Mouse (Mus musculus): ENCODE measurements around the gene Nfrkb.

Nfrkb gene

DNA sequence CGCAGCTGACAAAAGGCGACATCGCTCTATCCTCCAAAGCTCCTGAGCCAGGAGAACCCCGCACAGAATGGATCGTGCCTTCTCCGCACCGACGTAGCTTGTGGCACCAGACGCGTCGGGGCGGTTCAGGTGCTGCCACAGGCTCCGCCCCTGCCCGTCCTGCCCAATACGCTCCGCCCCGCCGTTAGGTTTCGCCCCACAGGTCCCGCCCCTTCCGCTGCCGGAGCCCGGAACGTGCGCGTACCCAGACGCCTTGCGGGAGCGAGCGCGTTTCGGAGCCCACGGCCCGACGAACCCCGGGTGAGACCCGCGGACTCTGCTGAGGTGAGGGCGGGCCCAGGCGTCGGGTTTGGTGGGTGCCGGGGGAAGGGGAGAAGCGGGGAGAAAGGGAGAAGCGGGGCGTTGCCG is at the start of gene Nfrkb:
Gene Nfrkb, plus strand, starts transcription at position 246 of the 408 bp plus-strand sequence.
- peak; percentile 85 for DNase-seq (ENCODE audit: low read depth)

DNA sequence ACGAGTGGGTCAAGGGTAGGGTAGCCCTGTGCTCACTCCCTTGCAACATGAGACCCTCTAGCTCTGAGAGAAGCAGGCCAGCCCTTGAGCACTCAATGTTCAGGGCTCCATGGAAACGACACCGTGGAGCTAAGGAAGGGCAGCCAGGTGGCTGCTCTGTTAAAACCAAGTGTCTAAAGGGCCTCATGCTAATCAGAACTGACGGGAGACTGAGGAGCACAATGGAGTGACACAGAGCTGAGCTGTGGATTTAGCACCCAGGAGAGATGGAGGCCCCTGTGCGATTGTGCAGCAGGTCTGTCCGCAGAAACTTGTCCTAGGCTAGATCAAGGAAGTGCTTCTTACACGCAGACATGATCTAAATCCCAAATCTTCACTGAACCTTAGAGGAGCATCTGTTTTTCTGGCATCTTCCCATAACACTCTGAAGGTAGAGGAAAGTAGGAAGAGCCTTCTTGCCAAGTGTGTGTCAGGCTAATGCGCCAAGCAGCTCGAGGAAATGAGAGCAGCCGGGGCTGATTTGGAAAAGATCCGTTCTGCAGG is 41.6 kb upstream of the Nfrkb start:
- no peak for DNase-seq (ENCODE audit: low read depth)

DNA sequence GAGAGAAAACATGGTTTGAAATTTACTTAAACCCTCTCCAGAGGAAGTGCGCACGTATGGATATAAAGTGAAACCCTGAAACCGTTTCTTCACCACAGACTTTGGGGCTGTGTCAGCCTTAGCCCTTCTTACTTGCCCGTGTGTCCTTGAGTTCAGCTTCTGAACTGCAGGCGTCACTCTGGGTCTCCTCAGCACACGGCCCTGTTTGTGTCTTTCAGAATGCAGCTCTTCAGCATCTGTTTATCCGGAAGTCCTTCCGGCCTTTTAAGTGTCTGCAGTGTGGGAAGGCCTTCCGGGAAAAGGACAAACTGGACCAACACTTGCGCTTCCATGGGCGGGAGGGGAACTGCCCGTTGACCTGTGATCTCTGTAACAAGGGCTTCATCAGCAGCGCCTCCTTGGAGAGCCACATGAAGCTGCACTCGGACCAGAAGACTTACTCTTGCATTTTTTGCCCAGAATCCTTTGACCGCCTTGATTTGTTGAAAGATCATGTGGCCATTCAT is 39.4 kb upstream of the Nfrkb start:
- DNase-seq (ENCODE audit: low read depth) = no peak

DNA sequence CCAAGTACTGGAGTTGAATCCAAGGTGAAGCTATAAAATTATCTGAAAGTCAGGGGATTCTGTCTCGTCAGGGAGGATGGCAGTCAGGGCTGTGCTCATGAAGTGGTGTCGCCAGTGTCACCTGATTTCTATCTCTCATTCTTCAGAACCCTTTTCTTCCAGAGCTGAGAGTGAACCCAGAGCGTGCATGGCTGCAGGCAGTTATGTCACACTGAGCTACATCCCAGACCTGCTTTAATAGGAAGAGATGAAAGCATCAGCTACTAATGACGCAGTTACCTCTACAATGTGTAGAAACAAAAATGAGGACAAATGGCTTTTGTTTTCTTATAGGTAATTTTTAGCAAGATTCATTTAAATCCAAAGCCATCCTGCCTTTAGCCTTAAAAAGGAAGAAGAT is 37.5 kb upstream of the Nfrkb start:
- no peak for DNase-seq (ENCODE audit: low read depth)

DNA sequence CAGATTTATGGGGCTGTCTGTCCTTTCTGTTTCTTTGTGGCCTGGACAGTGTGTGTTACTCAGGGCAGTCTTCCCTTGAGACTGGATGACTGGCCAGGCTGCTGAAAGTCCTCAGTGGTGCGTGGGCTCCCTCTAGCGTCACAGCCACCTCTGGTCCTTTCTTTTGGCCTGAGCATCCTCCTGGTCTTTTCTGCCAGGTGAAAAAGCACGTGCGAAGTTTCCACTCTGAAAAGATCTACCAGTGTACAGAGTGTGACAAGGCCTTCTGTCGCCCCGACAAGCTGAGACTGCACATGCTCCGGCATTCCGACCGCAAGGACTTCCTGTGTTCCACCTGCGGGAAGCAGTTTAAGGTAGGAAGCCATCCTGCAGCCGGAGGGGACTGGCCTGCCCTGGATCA is 37.1 kb upstream of the Nfrkb start:
- peak; percentile 28 for DNase-seq (ENCODE audit: low read depth)

DNA sequence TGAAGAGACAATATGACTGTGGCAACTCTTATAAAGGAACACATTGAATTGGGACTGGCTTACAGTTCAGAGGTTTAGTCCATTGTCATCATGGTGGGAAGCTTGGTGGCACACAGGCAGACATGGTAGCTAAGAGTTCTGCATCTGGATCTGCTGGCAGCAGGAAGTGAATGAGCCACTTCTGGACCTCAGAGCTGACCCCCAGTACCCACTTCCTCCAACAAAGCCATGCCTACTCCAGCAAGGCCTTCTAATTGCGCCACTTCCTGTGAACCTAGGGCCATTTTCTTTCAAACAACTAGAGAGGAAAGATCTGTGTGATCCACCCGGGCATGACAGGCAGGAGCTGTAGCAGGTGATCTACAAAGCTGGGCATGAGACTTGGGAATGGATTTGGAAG is 33.3 kb upstream of the Nfrkb start:
- DNase-seq (ENCODE audit: low read depth) = no peak

DNA sequence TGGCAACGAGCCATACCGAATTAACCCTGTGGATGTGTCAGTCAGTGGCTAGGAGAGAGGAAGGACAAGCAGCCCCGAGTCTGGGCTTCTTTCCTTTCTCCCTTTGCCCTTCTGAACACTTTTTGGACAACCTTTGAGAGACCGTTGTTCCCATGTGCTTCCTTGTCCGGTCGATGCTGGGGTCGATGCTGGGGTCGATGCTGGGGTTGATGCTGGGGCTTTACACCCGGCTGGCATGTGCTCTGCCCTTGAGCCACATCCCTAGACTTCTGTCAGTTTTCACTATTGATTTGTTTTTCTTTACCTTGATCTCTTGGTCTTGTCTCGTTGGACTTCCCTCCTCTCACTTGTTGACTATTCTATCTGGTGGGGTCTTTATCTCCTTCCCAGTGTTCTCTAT is 32.5 kb upstream of the Nfrkb start:
- no peak for DNase-seq (ENCODE audit: low read depth)

DNA sequence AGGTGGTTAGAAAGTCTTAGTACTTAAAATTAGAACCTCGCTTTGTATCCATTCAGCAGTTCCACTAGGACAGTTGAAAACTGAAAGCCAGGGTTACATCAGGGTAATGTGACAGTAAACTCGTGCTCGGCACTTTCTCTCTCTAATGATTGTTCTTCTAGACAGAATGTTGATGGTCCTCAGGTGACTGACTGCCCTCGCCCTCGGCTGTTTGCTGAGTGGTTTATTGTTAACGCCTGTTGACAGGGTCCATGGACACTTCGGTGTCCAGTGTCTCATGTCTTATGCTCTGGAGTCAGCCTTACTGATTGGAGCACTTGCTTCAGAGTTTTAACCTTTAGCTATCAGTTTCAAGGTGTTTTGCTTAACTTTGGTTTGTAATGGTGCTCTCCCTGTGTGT is 31.9 kb upstream of the Nfrkb start:
- no peak for DNase-seq (ENCODE audit: low read depth)

DNA sequence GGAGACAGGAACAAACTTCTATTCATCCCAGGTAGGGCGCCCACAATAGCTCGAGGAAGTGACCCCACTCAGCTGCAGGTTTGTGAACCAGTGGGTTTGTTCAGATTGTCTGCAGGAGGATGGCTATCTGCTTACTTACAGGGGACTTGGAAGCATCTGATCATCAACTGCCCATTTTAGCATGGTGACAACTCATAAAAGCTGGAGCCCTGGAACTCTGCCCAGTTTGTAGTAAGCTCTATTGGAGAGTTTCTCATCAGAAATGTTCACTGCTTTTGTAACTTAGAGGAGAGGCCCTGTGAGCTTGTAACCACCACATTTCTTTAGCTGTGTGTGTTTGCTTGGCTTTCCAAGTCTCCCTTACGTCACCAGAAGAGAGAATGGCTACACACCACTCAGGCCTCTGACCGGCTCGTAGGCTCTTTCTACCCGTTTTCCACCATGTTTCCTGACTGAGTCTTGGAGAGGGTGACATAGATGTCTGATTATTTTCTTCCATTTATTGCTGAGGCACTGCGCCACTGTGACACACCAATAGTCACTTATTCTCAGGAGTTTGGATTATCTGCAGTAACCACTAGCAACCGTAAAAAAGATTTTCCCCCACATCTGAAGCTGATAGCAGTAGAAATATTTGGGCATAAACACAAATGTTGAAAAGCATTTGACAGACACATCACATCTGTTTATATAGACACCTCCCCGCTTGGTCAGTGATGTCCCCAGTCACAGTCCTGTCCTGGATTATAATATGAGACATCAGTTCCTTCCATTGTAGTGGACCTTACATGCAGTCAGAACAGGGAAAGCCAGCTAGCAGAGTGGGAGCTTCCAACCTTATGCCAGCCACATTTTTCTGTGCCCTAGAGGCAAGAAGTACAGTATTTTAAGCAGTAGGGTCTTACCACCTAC is 22.0 kb upstream of the Nfrkb start:
- no peak for DNase-seq (ENCODE audit: low read depth)

DNA sequence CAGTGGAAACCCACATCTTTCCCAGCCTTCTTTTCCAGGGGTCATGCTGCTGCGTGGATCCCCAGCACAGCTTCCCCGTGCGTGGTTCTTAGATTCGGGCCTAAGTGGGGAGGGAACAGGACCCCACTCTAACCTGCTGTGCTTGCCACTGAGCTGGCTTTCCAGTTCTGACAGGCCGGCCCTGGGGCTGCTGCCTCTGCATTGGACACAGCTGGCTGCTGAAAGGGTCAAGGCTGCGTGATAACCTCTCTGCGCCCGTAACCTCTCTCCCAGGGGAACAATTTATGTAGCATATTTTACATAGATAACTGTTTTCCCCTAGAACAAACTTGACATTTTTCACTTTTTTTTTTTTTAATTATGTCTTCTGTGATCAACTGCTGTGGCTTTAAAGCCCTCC is 20.9 kb upstream of the Nfrkb start:
- no peak for DNase-seq (ENCODE audit: low read depth)

DNA sequence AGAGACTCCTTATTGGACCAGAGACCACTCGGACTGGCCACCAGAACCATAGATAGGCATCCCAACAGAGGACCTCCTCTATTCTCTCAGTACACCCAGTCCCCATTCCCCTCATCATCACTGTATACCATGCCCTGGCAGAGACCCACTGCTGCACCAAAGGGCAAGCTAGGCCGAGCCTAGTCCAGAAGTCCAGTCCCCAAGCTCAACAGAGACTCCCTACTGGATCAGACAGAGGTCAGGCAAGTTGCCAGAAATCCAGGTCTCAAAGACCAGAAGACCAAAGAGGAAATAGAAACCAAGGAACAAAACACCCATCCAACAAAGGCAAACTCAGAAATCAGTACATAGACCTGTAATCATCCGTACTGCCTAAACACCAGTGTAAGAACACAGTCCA is 14.3 kb upstream of the Nfrkb start:
- no peak for DNase-seq (ENCODE audit: low read depth)

DNA sequence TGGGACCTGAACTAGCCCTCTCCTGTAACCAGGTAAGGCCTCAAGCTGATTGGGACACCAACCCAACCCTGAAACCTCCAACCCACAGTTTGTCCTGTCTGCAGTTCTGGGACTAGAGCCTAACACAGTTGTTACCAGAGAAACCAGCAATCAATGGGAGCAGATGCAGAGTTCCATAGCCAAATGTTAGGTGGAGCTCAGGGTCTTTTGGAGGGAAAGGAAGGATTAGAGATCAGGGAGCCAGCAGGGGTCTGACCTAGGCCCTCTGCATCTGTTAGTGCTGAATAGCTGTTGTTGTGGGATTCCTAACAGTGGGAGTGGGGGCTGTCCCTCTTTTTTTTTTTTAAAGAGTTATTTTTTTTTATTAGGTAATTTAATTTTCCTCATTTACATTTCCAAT is 9.3 kb upstream of the Nfrkb start:
- no peak for DNase-seq (ENCODE audit: low read depth)

DNA sequence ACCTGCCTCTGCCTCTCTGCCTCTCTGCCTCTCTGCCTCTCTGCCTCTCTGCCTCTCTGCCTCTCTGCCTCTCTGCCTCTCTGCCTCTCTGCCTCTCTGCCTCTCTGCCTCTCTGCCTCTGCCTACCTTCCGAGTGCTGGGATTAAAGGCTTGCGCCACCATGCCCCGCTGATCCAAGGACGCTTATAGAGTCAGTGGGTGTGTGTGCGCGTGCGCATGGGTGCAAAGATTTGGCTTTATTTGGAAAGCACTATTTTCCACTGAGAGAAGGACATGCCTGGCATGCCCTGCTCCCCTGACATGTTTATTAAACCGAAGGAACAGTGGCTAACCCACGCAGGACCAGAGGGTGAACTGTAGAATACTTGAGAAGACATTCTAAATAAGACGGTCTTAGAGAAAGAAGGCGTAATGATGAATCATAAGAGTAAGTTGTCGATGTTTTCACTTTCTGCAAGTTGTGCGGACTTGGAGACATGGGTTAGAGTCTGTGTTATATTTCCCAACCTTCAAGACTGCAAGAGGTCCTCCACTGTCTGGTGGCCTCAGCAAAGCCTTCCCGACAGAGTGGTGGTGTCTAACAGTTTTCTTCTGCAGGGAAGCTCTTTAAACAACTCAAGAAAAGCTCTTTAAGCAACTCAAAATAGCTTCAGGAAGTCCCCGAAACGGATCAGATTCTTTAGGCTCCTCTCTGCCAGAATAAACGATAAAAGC is 1.0 kb upstream of the Nfrkb start:
- no peak for DNase-seq (ENCODE audit: low read depth)

DNA sequence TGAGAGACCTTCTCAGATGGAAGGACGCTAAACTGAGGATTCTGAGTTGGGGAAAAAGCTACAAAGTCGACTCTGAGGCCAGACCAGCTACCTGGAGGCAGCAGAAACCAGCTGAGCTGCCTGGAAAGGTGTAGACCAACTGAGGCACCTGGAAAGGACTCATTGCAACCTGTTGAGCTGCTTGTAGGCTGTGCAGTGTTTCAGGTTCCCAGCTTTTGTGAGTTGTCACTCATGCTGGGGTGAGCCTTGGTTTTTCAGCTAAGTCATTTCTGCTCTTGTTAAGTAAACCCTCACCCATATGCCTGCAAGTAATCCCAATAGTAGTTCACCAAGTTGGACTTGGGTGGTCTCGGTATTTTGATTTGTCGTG is 507 bp upstream of the Nfrkb start:
- DNase-seq (ENCODE audit: low read depth) = no peak

DNA sequence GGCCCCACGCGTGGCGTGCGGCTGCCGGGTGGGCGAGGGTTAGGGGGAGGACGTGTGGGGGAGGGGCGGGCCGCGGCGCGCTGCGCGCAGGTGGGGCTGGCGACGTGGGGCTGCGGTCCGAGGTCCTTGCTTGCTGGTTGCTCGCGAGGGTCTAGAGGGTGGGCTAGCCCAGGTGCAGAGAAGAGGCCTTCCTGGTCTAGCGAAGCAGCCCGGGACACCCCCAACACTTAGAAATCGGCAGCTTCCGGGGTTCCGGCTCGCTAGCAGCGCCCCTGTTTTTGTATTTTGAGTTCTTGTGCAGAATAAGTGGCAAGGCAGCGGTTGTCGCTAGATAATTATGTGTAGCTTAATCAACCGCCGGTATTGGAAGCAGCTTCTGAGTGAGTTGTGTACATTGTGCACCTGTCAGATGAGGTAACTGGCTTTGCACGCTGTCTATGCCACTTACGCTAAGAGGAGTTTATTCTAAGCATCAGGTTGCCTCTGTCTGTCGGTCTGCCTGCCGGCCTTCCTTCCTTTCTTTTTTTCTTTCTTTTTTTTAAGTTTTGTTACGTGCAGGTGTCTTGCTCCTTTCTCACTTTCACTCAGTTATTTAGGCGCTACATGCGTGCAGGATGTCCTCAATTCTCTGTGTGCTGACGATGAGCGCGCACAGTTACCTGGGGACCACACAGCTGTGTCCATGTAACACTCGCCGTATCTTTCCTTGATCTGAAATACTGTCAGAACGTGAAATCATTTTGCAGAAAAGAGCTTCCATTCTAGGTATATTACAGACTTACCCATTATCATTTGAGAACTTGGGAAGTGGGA is 582 bp downstream of the Nfrkb start:
- DNase-seq (ENCODE audit: low read depth) = no peak

DNA sequence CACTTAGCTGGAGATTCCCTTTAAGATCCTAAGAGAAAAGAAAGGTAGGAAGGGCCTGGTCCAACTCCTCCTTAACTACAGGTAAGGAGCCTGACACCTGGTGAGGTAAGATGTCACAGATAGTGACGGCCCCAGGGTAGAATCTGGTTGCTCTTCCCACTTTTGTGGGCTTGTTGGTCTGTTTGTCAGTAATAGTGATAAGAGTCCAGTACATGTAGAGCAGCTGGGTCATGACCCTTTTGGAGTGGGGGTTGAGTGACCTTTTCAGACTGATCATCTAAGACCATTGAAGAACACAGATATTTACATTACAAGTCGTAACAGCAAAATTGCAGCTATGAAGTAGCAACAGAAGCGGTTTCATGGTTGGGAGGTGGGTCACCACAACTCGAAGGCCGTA is 1.2 kb downstream of the Nfrkb start:
- no peak for DNase-seq (ENCODE audit: low read depth)

DNA sequence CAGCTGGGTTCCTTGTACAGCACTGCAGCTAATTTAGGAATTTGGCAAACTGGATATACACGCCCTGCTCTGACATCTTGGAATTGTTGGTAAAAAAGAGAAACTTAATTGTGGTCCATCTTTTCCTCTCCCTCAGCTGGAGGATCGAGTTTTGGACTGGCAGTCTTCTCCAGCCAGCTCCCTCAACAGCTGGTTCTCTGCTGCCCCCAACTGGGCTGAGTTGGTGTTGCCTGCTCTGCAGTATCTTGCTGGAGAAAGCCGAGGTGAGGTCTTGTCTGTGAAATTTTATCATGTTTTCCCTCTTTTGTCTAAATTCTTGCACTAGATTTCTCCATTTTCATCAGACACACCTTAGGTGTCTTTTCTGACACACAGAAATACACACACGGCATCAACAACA is 14.4 kb downstream of the Nfrkb start:
- DNase-seq (ENCODE audit: low read depth) = peak; percentile 51

DNA sequence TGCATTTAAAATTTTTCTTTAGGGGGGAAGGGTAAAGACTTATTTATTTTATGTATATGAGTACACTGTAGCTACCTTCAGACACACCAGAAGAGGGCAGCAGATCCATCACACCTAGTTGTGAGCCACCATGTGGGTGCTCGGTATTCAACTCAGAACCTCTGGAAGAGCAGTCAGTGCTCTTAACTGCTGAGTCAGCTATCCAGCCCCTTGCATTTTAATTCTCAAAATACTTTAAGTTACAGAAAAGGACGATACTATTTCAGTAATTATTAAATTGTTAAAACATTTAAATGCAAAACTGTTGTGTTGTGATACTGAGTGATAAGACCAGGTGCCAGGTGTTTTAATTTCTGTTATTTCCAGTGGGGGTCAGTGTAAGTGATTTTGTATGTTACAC is 18.3 kb downstream of the Nfrkb start:
- DNase-seq (ENCODE audit: low read depth) = no peak

DNA sequence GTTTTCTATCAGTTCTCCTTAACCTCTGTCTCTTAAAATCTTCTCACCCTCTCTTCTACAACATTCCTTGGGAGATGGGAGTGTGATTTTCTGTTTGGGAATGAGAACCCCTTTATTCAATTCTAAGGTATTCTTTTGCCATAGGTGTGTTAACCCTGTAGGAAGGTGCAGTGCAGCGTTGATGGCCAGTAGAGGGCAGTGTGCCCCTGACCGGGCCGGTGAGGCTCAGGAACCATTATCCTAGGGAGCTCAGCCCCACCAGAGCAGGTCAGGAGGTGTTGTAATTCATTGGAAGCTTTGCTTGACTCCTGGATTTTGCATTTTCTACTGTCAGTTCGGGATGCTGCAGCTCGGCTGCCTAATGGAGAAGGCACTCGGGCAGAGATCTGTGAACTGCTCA is 19.2 kb downstream of the Nfrkb start:
- DNase-seq (ENCODE audit: low read depth) = no peak

DNA sequence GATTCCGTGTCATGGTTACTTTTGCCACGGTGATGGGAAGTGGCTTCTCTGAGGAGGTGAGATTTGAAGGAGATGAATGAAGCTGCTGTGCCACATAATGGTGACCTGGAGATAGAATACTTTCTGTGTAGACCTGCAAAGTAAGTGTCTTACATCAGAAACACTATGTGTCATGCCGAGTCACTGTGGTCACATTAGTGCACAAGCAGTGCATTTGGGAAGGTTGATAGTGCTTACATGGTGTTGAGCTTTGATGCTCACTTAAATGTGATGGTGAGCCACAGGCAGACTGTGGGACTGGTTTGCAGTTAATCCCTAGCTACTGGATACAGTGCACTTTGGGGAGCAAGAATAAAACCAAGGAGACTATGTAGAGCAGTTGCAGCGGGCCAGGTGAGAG is 26.2 kb downstream of the Nfrkb start:
- no peak for DNase-seq (ENCODE audit: low read depth)

DNA sequence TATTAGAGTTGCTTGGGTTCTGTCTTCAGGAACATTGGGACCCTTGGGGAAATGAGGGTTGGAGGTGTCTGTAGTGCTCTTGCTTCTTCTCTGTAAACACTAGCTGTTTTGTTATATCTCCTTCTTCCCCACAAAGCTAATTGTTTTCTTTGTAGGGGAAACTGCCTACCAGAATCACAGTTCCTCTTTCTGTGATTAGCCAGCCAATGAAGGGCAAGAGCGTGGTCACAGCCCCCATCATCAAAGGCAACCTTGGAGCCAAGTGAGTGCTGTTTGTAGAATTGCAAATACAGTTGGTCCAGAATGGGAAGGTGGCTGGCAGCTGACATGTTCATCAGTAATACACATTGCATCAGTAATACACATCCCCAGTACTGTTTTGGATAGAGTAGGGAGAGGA is 32.8 kb downstream of the Nfrkb start:
- no peak for DNase-seq (ENCODE audit: low read depth)

DNA sequence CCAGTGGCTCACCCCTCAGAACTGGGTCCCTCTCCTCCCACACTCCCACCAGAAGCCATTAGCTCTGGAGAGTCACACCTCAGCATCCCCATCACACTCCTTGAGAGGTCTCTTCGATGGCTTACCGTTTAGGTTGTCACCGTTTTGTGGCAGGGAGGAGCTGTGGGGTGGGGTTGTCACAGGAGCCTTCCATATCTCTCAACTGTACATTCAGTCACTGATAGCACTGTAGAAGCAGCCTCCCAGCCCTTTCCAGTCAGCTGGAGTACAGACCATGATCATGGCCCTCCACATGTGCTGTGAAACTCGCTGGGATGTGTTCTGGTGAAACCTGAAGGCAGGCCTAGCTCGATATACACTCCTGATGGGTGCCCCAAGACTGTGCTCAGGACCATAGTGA is 36.2 kb downstream of the Nfrkb start:
- DNase-seq (ENCODE audit: low read depth) = no peak
